In the genomic region with DNA sequence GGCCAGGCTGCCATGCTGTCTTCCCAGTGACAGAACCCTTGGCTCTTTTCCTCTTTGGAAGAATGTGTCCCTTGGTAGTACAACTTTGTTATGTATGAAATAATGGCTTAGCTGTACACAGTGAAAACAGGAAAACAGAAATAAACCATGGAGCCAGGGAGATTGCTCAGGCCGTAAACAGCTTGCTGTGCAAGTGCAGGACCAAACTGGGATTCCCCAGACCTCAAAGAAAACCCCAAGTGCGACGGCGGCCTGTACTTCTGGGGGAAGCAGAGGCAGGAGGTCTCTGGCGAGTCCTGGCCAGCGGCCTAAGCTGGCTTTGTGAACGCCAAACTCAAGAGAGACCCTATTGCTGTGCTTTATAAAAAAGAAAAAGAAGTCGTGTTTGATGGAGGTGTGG, we compare ENCODE assay signal across 27 mouse cellular contexts. TPM values are rescaled to one million over a fixed set of nuclear protein-coding genes. Genes with fewer than 3 reads are reported as not detected.
"Had no signal": no experiment of that assay in that cellular context is flagged by ENCODE, and none has a peak within 500 bp of the region (broad histone marks: within the 10 kb centered on the region; RNA-seq: fewer than 3 reads in every experiment).

No protein-coding gene starts in this region.

- DNase-seq: gastrocnemius, postnatal 14 days; gastrocnemius, postnatal 36 days; heart, postnatal 14 days; heart, postnatal 36 days; kidney, adult 11 months; kidney, adult 2 months; kidney, adult 9 months; kidney, postnatal 14 days; kidney, postnatal 36 days; layer of hippocampus, adult 9-11 months; layer of hippocampus, postnatal 36 days; left cerebral cortex, postnatal 4 days had no signal

- H3K4me2 ChIP-seq: heart, embryonic 11.5 days; heart, embryonic 13.5 days; heart, embryonic 15.5 days; hindbrain, embryonic 13.5 days; hindbrain, embryonic 15.5 days; kidney, embryonic 15.5 days; limb, embryonic 13.5 days; limb, embryonic 15.5 days had no signal

- H3K4me3 ChIP-seq: heart, adult 2 months; heart, embryonic 13.5 days; heart, embryonic 15.5 days; hindbrain, embryonic 13.5 days; hindbrain, embryonic 15.5 days; kidney, embryonic 15.5 days; limb, embryonic 13.5 days; limb, embryonic 15.5 days had no signal

- H3K4me1 ChIP-seq: hindbrain, embryonic 13.5 days; hindbrain, embryonic 15.5 days; kidney, embryonic 15.5 days; limb, embryonic 13.5 days; limb, embryonic 15.5 days had no signal

- H3K36me3 ChIP-seq: heart, embryonic 13.5 days; heart, embryonic 15.5 days; hindbrain, embryonic 13.5 days; hindbrain, embryonic 15.5 days; kidney, embryonic 15.5 days; limb, embryonic 13.5 days; limb, embryonic 15.5 days had no signal

- H3K27ac ChIP-seq: heart, adult 2 months; heart, embryonic 13.5 days; heart, embryonic 15.5 days; hindbrain, embryonic 13.5 days; hindbrain, embryonic 15.5 days; hindbrain, postnatal 0 days; kidney, embryonic 15.5 days; kidney, postnatal 0 days; limb, embryonic 13.5 days; limb, embryonic 15.5 days had no signal

- H3K27me3 ChIP-seq: heart, embryonic 15.5 days; hindbrain, embryonic 13.5 days; hindbrain, embryonic 15.5 days; kidney, embryonic 15.5 days; limb, embryonic 13.5 days; limb, embryonic 15.5 days had no signal

- H3K9me3 ChIP-seq: heart, embryonic 13.5 days; heart, embryonic 15.5 days; hindbrain, embryonic 13.5 days; hindbrain, embryonic 15.5 days; kidney, embryonic 15.5 days; limb, embryonic 13.5 days; limb, embryonic 15.5 days had no signal

- H3K9ac ChIP-seq: heart, embryonic 13.5 days; heart, embryonic 15.5 days; hindbrain, embryonic 13.5 days; hindbrain, embryonic 15.5 days; kidney, embryonic 15.5 days; limb, embryonic 13.5 days; limb, embryonic 15.5 days had no signal

RNA-seq across cellular contexts. Expression of gene Rd3, which starts 28.6 kb away (rescaled TPM):
- total RNA-seq: gastrocnemius, adult 18-20 months; gastrocnemius, adult 8-10 months; hematopoietic stem cell, adult 5-6 weeks had no signal
- polyA plus RNA-seq: limb, embryonic 11.5 days had no signal
